Mouse (Mus musculus) G1E (cell line): ENCODE data around the gene Trim65. TPM values are rescaled to one million over a fixed set of nuclear protein-coding genes. Genes with fewer than 3 reads are reported as not detected.

Source experiments
- ATAC-seq: 2 replicates; pipeline ENCODE4 v1.8.0; 2016; ENCODE audit warnings: mild to moderate bottlenecking; ENCODE audit not compliant: insufficient number of reproducible peaks, poor library complexity, low FRiP score, severe bottlenecking; ENCODE audit errors: extremely low read depth
- DNase-seq: peaks from one replicate; pipeline ENCODE4 v3.0.0; 2012; ENCODE audit warnings: low spot score
- H3K27me3 ChIP-seq: 2 replicates; pipeline ENCODE4 v1.6.1; 2012; ENCODE audit warnings: mild to moderate bottlenecking, low read length, inconsistent platforms; ENCODE audit not compliant: insufficient read depth
- H3K36me3 ChIP-seq: replicated peaks from 2 replicates; pipeline ENCODE3; 2012; ENCODE audit warnings: mild to moderate bottlenecking, inconsistent platforms
- H3K4me1 ChIP-seq: 2 replicates; pipeline ENCODE4 v1.6.1; 2012; ENCODE audit warnings: low read depth, low read length, inconsistent platforms, mixed read lengths; ENCODE audit not compliant: insufficient read depth
- H3K4me3 ChIP-seq: 2 replicates; pipeline ENCODE4 v1.5.1; 2012; ENCODE audit warnings: low read depth, mild to moderate bottlenecking, inconsistent platforms, low read length, moderate library complexity, mixed read lengths
- H3K9me3 ChIP-seq: replicated peaks from 2 replicates; pipeline ENCODE4 v1.6.1; 2012; ENCODE audit warnings: inconsistent platforms
- CTCF ChIP-seq: IDR thresholded peaks from 2 replicates; pipeline ENCODE4 v1.5.1; 2012; ENCODE audit warnings: low read depth, low read length, inconsistent platforms, mixed read lengths
- GATA1 ChIP-seq: IDR thresholded peaks from 2 replicates; pipeline ENCODE4 v1.6.1; 2012; ENCODE audit warnings: borderline replicate concordance, low read length, inconsistent platforms, mixed read lengths
- GATA2 ChIP-seq: IDR thresholded peaks from 2 replicates; pipeline ENCODE4 v1.6.1; 2012; ENCODE audit warnings: low read depth, low read length, inconsistent platforms, borderline replicate concordance
- POLR2AphosphoS5 ChIP-seq: IDR thresholded peaks from 2 replicates; pipeline ENCODE4 v1.6.1; 2012; ENCODE audit warnings: low read depth, low read length, inconsistent platforms; ENCODE audit not compliant: insufficient replicate concordance
- TAL1 ChIP-seq: conservative IDR thresholded peaks from 2 replicates; pipeline ENCODE4 v1.6.1; 2012; ENCODE audit warnings: low read depth, low read length, inconsistent platforms, mixed read lengths
- polyA plus RNA-seq: library from polyadenylated mRNA; stranded (reverse); fragments of >175 nt; gene quantifications from 2 replicates; pipeline ENCODE4 v1.2.3, GENCODE M21; 2012
- total RNA-seq, 2 experiments: library from RNA; stranded (forward) in 1 of 2; stranded (reverse) in 1 of 2; fragments of 200-1000 nt in 1 of 2; fragments of >200 nt in 1 of 2; fragmentation: Nextera tagmentation in 1 of 2; gene quantifications; 2 replicates each; pipeline ENCODE4 v1.2.3; 2014 to 2017

The Trim65 gene
- not detected in 2 replicates for total RNA-seq (2014; fragmentation: Nextera tagmentation)
- 0.05 and 0.12 TPM in 2 replicates for total RNA-seq (2017)
- not detected in 2 replicates for polyA plus RNA-seq

GRCm38 (mm10) chr11:116130488-116131205 is at the start of gene Trim65:
Gene Trim65 (minus strand): TSS chr11:116131128.
- ATAC-seq (no peak), DNase-seq (no peak)
- peaks cover 25% of the 10 kb centered on the region for H3K27me3 ChIP-seq
- no peak for TF ChIP-seq GATA1
- no peak for TF ChIP-seq TAL1
- TF ChIP-seq POLR2AphosphoS5, result no peak
- TF ChIP-seq CTCF, result no peak
- TF ChIP-seq GATA2, result no peak
- H3K4me1 ChIP-seq, result peaks cover 26% of the 10 kb centered on the region
- H3K36me3 ChIP-seq, result peaks cover 56% of the 10 kb centered on the region
- H3K9me3 ChIP-seq, result no peaks in the 10 kb centered on the region
- H3K4me3 ChIP-seq, result peak within 1 kb of the TSS; percentile 2; the same call in 1 of the 2 replicates

GRCm38 (mm10) chr11:116178411-116179121 is 47.6 kb upstream of the Trim65 start:
- ATAC-seq, result no peak
- H3K36me3 ChIP-seq, result peaks cover 93% of the 10 kb centered on the region
- TF ChIP-seq TAL1 (no peak), CTCF (no peak), POLR2AphosphoS5 (no peak), GATA2 (no peak), GATA1 (no peak)

DNA sequence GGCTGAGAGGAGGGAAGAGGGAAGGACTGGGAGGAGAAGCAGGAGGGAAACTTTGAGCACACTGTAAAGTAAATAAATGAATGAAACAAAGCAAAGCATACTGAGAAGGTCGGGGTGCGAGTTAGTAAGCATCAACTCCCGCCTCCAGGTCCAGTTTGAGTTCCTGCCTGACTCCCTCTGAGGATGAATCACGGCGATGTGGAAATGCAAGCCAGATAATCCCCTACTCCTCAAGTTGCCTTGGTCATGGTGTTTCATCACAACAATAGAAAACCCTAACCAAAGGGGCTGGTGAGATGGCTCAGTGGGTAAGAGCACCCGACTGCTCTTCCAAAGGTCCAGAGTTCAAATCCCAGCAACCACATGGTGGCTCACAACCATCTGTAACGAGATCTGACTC is 45.1 kb upstream of the Trim65 start:
- ATAC-seq (no peak), DNase-seq (no peak)
- H3K27me3 ChIP-seq, result no peaks in the 10 kb centered on the region
- H3K4me1 ChIP-seq, result peaks cover 4% of the 10 kb centered on the region; the same call in 1 of the 2 replicates
- H3K4me3 ChIP-seq, result no peak overlapping the region
- no peak for TF ChIP-seq POLR2AphosphoS5
- no peak for TF ChIP-seq GATA2
- TF ChIP-seq GATA1, result no peak
- TF ChIP-seq CTCF, result no peak
- no peak for TF ChIP-seq TAL1
- H3K9me3 ChIP-seq, result no peaks in the 10 kb centered on the region
- H3K36me3 ChIP-seq, result peaks cover 93% of the 10 kb centered on the region

More at GRCm38 (mm10) chr11:116178411-116179121, 47.6 kb upstream of the Trim65 start:
- no peak for DNase-seq
- H3K4me1 ChIP-seq, result peaks cover 4% of the 10 kb centered on the region; the same call in 1 of the 2 replicates
- no peaks in the 10 kb centered on the region for H3K9me3 ChIP-seq
- H3K27me3 ChIP-seq, result no peaks in the 10 kb centered on the region
- no peak overlapping the region for H3K4me3 ChIP-seq

GRCm38 (mm10) chr11:116174775-116175448 is 44.0 kb upstream of the Trim65 start:
- no peak for DNase-seq
- H3K4me3 ChIP-seq, result no peak overlapping the region

GRCm38 (mm10) chr11:116171959-116172358 is 41.0 kb upstream of the Trim65 start:
- H3K4me3 ChIP-seq, result no peak overlapping the region
- no peaks in the 10 kb centered on the region for H3K9me3 ChIP-seq
- no peak for DNase-seq
- H3K27me3 ChIP-seq, result no peaks in the 10 kb centered on the region
- TF ChIP-seq GATA1 (no peak), GATA2 (no peak), CTCF (no peak), TAL1 (no peak), POLR2AphosphoS5 (no peak)
- ATAC-seq, result no peak
- peaks cover 25% of the 10 kb centered on the region for H3K4me1 ChIP-seq
- H3K36me3 ChIP-seq, result peaks cover 56% of the 10 kb centered on the region

More at GRCm38 (mm10) chr11:116174775-116175448, 44.0 kb upstream of the Trim65 start:
- Histone ChIP-seq H3K36me3 (peaks cover 83% of the 10 kb centered on the region), H3K4me1 (peaks cover 4% of the 10 kb centered on the region; the same call in 1 of the 2 replicates), H3K27me3 (no peaks in the 10 kb centered on the region), H3K9me3 (no peaks in the 10 kb centered on the region)
- TF ChIP-seq GATA2, result no peak
- TF ChIP-seq CTCF, result no peak
- TF ChIP-seq GATA1, result no peak
- TF ChIP-seq TAL1, result no peak
- TF ChIP-seq POLR2AphosphoS5, result no peak
- ATAC-seq, result no peak

DNA sequence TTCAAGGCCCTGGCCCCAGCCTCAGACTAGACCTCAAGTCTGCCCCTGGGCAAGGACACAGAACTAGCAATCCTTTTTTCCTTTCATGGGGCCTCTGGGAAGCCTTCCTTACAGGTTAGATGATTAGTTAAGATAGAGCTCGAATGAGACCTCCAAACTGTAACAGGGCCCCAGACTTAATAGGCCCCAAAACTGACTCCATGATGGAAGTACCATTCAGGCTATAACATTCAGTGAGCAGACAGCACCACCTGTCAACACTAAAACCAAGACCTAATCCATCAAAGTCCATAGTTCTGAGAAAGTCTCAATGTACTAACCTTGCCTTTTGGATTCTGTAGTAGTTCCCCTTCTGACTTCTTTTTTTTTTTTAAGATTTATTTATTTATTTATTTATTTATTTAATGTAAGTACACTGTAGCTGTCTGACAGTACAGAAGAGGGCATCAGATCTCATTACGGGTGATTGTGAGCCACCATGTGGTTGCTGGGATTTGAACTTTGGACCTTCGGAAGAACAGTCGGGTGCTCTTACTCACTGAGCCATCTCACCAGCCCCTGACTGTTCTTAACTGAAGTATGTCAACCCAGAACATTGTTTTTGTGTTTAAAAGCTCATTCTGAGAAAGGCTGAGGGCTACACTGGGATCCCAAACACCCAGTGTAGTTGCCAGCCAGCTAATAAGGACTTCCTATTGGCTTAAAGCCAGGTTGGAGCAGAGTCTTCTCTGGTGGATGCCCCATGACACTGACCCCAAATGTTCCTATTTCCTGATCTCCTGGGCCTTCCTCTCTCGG is 39.3 kb upstream of the Trim65 start:
- H3K36me3 ChIP-seq, result peaks cover 53% of the 10 kb centered on the region
- peaks cover 34% of the 10 kb centered on the region for H3K4me1 ChIP-seq
- no peak for TF ChIP-seq GATA2
- no peak for TF ChIP-seq TAL1
- TF ChIP-seq POLR2AphosphoS5, result no peak
- TF ChIP-seq CTCF, result no peak
- no peak for TF ChIP-seq GATA1
- no peaks in the 10 kb centered on the region for H3K27me3 ChIP-seq
- H3K4me3 ChIP-seq, result no peak overlapping the region
- H3K9me3 ChIP-seq, result no peaks in the 10 kb centered on the region
- DNase-seq (no peak), ATAC-seq (no peak)
